Mouse (Mus musculus) frontal cortex, adult (tissue): ENCODE data around the gene Fut7.

ENCODE experiments used
- ATAC-seq: cut with Nextera tagmentation; 2 replicates; pipeline ENCODE4 v1.9.2; 2017; ENCODE audit warnings: mild to moderate bottlenecking, moderate library complexity, mixed read lengths; ENCODE audit not compliant: low TSS enrichment

Gene Fut7

GRCm38 (mm10) chr2:25458911-25459310, 35.8 kb downstream of the Fut7 start:
- no peak for ATAC-seq

GRCm38 (mm10) chr2:25460135-25460534, 37.1 kb downstream of the Fut7 start:
- ATAC-seq = no peak

- ATAC-seq = peak; percentile 88
Measured at GRCm38 (mm10) chr2:25460551-25461309, 37.7 kb downstream of the Fut7 start, which contains the start of gene Paxx. Gene Paxx, minus strand, starts transcription at chr2:25461094.

- no peak for ATAC-seq
Measured at GRCm38 (mm10) chr2:25461407-25461806, 38.3 kb downstream of the Fut7 start.

- ATAC-seq = no peak
Measured at GRCm38 (mm10) chr2:25463630-25464029, 40.6 kb downstream of the Fut7 start.

GRCm38 (mm10) chr2:25465256-25465655, 42.2 kb downstream of the Fut7 start:
- ATAC-seq = no peak

GRCm38 (mm10) chr2:25465816-25466635, 43.0 kb downstream of the Fut7 start:
- no peak for ATAC-seq

GRCm38 (mm10) chr2:25467606-25468303, 44.7 kb downstream of the Fut7 start:
- no peak for ATAC-seq

- peak; percentile 39 for ATAC-seq
Measured at GRCm38 (mm10) chr2:25468962-25469915, 46.2 kb downstream of the Fut7 start.

GRCm38 (mm10) chr2:25469969-25470368, 46.9 kb downstream of the Fut7 start, which contains the start of gene Ptgds:
Gene Ptgds, minus strand, starts transcription at chr2:25470046.
- ATAC-seq = no peak

- no peak for ATAC-seq
Measured at GRCm38 (mm10) chr2:25472550-25472949, 49.5 kb downstream of the Fut7 start.
